Mouse (Mus musculus): ENCODE measurements at regions not wholly inside any gene's neighbourhood (a gene's known extent, or its start where the extent isn't known, plus 50 kb on each side); places are given as distances from the start of the nearest gene placed in this dataset.
"Not testable (repeated sequence)": the region's sequence is repeated elsewhere in the genome, so short reads cannot be mapped to it uniquely, and the experiment has no call there.

- peak; percentile 68 for DNase-seq
These were observed 103.1 kb downstream of the Cenpf start for GRCm38 (mm10) chr1:189584831-189585230.

DNA sequence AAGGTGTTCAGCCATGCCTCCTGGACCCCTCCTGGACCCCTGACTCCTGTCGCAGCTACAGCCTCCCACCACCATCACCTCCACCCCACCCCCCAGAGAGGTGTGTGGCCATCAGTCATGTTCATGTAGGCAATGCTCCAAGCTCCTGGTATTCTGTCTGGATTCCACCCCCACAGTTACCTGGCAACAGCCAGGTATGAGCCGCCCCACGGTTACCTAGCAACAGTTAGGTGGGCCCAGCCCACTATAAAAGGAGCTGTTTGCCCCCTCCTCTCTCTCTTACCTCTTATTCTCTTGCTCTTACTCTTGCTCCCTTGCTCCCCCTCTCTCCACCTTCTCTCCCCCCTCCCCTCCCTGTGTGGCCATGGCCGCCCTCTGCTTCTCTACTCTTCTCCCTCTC is 106.5 kb downstream of the Cenpf start:
- no peak for DNase-seq

DNA sequence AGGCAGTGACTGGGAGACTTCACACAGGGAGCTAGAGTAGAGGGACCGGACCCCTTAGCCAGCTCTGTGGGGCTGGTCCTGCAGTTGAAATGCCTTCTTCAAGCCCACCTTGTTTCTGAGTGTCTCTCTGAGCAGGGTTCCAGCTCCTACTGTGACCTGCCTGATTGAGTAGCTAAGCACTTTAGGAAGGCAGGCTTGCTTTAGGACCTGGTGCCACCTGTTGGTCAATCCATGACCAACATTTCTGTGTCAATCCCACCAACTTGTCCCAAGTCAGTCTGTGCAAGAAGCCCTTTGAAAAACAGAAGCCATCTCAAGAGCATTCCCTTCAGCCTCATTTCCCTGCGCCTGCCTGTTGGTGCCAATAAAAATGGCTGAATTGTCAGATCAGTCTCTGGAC is 108.5 kb downstream of the Cenpf start:
- peak; percentile 52 for DNase-seq

DNA sequence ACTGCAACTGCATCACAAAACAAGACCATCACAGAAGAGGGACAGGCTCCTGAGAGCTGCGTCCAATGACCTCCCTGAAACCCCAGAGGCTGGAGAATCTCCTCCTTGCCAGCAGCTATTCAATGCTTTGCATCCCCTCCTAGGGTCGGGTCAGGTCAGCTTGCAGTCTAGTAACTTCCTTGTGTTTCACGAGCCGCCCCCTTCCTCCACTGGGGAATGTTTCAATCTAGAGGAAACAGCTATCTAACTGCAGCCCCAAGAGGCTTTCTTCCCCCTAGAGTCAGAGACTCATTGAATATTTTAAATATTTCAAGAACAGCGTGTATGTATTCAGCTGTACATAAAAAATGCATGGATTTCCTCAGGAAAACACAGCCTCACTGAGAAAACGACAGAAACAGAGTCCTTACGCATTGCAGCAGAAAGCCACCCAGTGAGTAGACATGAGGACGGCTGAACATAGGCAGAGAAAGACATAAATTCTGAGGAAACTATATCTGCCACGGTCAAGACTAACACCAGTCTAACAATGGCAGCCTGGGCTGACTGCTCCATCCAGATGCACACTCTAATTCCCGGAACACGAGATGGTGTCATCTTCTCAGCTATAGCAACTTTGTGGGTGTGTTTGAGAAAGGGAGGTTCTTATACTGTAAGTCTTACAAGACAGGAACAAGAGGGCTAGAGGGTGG is 111.4 kb downstream of the Cenpf start:
- DNase-seq: no peak

DNA sequence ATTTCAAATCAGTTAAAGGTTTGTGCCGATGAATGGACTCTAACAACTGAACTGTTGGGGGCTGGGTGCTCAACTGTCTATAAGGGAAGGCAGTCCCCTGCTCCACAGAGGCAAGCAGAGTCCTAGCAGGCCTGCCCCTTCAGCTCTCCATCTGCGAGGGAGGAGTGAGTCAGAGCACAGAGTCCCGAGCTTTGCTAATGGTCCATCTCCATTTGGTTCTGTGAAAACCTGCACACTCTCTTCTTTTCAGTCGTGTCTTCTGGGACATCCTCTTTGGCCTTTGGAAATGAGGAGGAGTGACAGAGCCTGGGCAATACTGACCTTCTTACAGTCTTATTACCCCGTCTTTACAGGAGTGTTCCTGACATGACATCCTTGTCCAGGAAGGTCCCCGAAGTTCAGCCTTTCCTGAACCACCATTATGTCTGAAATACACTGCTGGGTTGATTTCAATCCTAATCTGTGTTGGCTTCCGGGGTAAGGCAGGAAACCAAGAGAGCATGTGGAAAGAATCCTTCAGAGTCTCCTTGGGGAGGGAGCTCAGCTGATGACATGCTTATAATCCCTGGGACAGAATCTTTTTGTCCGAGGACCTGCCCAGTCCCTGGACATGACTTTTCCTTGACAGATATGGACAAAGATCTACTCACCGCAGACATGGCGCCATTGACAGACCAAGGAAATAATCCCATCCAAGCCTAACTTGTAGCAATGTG is 112.2 kb downstream of the Cenpf start:
- DNase-seq: no peak

DNA sequence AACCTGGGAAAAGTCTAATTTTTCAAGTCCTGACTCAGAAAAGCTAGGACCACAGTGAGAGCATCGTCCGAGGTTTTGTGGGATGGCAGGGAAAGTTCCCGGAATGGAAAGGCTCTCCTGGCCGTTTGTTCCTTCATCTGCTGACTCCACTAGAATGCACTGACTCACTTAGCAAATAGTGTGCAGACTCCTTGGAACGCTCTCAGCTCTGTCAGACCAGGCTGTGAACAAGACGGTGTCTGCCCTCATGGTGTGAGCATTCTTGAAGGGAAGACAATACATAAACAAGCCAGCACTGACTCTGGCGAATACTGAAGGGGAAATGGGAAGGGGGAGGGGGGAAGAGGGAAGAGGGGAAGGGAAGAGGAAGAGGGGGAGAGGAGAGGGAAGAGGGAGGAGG is 121.4 kb downstream of the Cenpf start:
- DNase-seq: no peak

GRCm38 (mm10) chr1:189561831-189562230 is 126.1 kb downstream of the Cenpf start:
- no peak for DNase-seq

GRCm38 (mm10) chr1:189560576-189560975 is 127.3 kb downstream of the Cenpf start:
- no peak for DNase-seq

DNA sequence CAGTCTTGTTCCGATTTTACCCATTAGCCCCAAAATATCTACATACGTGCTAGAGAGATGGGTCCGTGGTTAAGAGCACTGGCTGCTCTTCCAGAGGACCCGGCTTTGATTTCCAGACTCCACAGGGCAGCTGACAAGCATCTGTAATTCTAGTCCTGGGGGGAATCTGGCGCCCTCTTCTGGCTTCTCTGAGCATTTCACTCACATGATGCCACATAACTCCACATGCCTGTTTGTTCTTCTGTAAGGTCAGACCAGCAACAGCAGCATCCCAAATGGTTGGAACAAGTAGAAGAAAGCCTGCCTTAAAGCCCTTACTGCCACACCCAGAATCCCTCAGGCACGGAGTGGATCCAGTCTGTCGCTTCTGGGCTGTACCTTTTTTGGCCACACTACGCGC is 137.0 kb downstream of the Cenpf start:
- DNase-seq: no peak

DNA sequence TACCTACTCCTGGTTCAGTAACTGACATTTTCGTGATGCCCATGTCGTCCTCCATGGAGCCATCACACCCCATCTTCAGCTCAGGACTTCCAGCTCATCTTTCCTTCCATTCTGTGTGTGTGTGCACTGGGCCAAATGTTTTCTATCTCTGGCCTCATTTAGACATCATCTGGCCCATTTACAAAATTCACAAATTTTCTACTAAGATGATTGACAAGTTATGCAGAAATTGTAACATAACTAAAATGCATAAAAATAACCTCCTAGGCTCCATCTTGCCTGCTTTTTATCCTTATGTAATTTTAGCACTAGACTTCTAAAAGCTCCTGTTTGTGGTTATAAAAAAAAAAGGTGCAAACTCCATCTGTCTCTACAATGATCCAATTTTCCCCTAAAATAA is 130.8 kb upstream of the Kcnk2 start:
- DNase-seq: no peak

DNA sequence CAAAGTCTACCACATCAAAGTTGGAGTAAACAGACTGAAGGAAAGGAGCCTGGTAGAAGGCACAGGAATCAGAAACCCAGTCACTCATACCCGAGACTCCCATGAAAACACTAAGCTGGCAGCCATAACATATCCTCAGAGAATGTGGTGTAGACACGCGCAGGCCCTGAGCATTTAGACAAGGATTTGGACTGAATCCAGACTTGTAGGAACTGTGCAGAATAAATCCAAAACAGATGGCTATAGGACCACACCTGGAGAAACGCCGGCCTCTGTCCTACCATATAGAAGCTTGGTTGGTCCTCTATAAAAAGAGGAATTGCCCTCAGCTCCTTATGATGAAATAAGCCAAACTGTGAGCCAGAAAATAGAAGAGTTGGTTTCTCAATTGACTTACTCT is 124.3 kb upstream of the Kcnk2 start:
- no peak for DNase-seq

GRCm38 (mm10) chr1:189515476-189515875 is 113.4 kb upstream of the Kcnk2 start:
- no peak for DNase-seq

- DNase-seq: no peak
These were observed 111.3 kb upstream of the Kcnk2 start for GRCm38 (mm10) chr1:189513358-189513757.

DNA sequence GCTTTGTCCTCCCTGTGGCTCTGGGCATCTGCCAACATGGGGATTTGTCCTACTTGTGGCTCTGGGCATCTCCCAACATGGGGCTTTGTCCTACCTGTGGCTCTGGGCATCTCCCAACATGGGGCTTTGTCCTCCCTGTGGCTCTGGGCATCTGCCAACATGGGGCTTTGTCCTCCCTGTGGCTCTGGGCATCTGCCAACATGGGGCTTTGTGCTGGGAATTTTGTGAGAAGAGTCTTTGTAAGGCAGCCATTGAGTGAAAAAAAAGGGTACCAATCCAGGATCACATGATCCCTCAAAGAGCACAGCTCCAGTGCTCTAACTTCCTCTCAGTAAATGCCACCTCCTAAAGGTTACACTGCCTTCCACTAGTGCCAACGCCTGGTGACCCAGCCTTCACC is 105.2 kb upstream of the Kcnk2 start:
- DNase-seq: not testable (repeated sequence)

DNA sequence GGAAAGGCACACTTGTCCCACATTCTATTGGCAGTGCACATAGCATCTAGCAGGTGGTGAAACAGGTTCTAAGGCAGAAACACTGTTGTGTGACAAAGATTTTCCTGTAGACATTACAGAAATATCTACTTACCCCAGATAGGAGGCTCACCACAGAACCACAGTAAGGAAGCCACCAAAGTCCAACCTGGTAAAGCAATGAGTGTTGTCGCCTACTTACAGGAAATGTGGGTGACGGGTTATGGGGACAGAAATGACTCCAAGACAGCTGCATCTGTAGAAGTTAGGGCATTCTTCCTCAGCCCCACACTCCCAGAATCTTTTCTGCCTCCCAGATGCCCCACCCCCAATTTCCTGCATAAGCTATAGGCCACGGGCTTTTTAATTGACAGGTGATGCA is 97.6 kb upstream of the Kcnk2 start:
- no peak for DNase-seq

GRCm38 (mm10) chr1:189499141-189499540 is 97.1 kb upstream of the Kcnk2 start:
- DNase-seq: no peak

GRCm38 (mm10) chr1:189497031-189497430 is 95.0 kb upstream of the Kcnk2 start:
- DNase-seq: no peak

DNA sequence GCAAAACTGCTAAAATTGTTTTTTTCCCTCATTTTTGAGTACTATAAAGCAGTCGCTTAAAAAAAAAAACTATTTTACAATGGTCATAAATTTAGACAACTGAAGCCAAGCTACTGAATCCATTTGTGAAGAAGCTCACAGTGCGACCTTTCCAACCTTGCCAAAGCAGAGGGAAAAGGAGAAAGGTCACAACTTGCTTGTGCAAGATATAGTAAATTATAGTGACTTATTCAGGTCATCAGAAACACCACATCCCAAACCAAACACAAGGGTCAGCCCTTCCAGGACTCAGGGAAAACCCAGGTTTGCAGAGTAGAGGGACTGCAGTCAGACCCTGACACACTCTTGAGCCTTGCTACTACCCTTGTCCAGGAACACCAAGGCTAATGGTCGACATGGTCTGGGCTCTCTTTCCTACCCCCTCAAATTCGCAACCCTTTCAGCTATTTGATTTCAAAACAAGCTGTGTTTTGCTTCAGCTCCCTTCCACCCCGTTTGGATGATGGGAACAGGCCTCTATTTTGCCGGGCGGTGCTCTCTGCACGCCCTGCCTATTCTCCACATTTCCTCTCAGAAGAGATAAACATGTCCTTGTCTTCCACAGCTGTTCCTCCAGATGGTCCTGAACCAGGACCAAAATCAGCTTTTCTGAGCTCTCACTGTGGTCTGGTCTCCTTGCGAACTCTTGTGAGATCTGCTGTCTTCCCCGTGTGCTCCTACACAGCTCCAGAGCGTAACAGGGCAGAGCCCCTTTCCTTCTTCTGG is 93.5 kb upstream of the Kcnk2 start:
- peak; percentile 40 for DNase-seq

DNA sequence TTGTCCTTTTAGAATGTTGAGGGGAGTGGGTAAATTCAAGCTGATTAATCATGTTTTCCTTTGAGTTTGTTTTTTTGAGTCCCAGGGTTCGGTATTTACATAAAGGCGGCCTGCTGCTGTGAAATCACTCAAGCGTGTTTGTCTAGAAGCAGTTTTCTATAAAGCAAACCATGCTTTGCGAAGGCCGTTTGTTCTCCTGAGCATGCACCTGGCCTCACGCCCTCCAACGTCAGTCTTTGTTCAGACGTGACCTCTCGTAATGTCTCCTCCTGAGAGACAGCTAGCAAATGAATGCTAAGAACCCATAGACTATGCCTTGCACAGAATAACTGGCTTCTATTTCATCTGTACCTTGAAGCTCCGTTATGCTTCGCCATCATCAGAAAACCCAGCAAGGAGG is 92.8 kb upstream of the Kcnk2 start:
- no peak for DNase-seq

- DNase-seq: no peak
These were observed 83.3 kb upstream of the Kcnk2 start for GRCm38 (mm10) chr1:189485336-189485735.

DNA sequence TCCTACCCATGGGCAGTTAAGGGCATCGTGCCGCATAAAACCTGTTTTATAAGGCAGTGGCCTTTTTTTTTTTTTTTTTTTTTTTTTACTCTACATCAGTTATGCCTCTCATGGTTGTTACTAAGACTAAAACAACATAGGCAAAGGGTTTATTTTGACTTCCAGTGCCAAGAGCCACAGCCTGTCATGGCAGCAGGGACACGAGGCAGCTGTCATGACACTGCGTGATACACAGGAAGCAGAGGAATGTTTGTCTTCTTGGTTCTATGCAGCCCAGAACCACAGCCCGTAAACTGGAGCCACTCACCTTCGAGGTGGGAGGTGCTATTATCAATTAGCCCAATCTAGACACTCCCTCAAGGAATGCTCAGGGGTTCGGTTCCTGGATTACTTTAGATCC is 81.3 kb upstream of the Kcnk2 start:
- no peak for DNase-seq

GRCm38 (mm10) chr1:189478051-189478450 is 76.0 kb upstream of the Kcnk2 start:
- peak; percentile 10 for DNase-seq

DNA sequence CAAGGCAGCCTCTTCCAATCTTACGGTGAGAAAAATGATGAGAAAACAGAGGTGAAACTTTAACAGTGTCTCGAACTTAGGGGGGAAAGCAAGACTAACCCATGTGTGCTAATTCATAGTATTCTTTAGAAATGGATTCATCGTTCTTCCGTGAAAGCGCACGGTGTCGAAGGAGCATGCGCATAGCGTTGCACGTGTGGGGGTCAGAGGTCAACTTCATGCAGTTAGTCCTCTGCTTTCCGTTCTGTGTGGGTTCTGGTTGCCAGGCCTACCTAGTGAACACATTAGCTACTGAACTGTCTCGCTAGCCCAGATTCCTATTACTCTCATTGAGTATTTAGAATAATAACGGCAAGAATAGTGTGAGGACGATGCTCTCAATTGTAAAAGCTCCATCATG is 74.7 kb upstream of the Kcnk2 start:
- DNase-seq: no peak

Data from adrenal gland, adult 2 months (tissue).